Mouse (Mus musculus) Muller cell, postnatal 12 days (primary cell): ENCODE data around the gene Skiv2l.
"Not testable (repeated sequence)": the region's sequence is repeated elsewhere in the genome, so short reads cannot be mapped to it uniquely, and the experiment has no call there.

ENCODE experiments used
- DNase-seq: peaks from one replicate; pipeline ENCODE4 v3.0.0-alpha.2; 2015; ENCODE audit errors: inconsistent ontology term

Gene Skiv2l

GRCm38 (mm10) chr17:34811275-34811674, 38.7 kb downstream of the Skiv2l start:
- no peak for DNase-seq

DNA sequence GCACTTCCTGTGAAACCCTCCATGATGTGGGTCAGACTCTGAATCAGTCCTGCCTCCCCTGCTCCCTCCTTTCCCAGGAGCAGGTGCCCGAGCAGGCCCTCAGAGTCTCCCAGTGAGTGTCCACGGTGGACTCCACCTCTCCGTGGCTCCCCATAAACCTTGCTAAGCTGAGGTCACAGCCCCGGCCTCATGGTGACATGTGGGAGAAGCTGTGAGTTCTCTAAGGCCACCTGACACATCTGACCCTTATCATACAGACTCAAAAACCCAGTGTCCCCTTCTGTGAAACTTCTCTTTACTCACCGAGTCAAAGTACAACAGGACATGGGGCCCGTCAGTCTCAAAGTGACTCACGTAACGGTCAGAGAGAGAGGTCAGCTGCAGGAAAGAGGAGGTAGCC, 39.2 kb downstream of the Skiv2l start:
- not testable (repeated sequence) for DNase-seq

- DNase-seq: not testable (repeated sequence)
These were observed 39.6 kb downstream of the Skiv2l start for GRCm38 (mm10) chr17:34810411-34810810.

DNA sequence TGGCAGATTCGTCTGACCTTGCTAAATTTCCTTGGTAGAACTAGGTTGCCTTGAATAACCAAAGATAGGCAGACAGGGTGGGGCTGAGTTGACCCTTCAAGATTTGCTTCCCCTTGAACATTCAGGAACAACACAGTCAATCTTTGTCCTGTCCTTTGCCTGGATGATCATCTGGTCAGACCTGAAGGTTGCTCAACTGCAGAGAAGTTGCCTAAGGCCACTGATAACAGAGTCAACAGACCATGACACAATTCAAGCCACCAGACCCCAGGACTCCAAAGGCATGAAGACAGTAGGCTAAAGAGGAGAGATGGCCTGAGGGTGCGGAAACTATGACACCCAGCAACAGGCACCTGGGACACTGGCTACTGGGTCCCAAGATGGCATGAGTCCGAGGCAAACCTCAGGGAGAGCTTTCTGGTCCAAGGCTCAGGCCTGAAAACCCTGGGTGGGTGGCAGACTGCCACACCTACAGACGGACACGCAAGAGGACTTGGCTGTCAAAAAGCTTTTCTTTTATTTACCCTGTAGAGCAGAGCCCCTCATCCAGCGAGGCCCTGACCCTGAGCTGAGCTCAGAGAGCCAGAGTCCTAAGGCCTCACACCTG, 41.3 kb downstream of the Skiv2l start:
- no peak for DNase-seq

- no peak for DNase-seq
These were observed 42.8 kb downstream of the Skiv2l start for GRCm38 (mm10) chr17:34807176-34807575.

GRCm38 (mm10) chr17:34804871-34805562, 45.0 kb downstream of the Skiv2l start:
- DNase-seq: no peak

GRCm38 (mm10) chr17:34804301-34804700, 45.7 kb downstream of the Skiv2l start, which contains the start of gene Cyp21a1:
TSS of gene Cyp21a1 (minus strand) at chr17:34804561.
- DNase-seq: not testable (repeated sequence)

DNA sequence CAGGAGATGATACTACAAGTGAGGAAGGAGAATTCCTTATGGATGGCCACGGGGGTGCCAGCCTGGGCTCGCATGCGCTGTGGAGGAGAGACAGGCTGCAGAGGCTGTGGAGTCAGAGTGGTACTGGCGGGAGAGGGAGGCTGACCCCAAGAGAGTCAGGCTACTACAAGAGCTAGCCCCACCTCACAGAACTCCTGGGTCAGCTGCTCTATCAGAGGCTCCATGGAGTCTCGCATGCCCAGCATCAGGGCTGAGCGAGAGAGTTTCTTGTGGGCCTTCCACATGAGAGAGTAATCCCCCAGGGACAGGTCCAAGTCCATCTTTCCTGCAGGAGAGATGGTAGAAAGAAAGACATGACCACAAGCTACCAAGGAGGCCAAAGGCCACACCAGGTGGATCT, 46.6 kb downstream of the Skiv2l start:
- DNase-seq: not testable (repeated sequence)

GRCm38 (mm10) chr17:34802756-34803155, 47.3 kb downstream of the Skiv2l start:
- not testable (repeated sequence) for DNase-seq

GRCm38 (mm10) chr17:34800781-34801305, 49.2 kb downstream of the Skiv2l start:
- not testable (repeated sequence) for DNase-seq

GRCm38 (mm10) chr17:34799531-34799925, 50.5 kb downstream of the Skiv2l start:
- DNase-seq: no peak

GRCm38 (mm10) chr17:34798866-34799530, 51.0 kb downstream of the Skiv2l start:
- no peak for DNase-seq

GRCm38 (mm10) chr17:34798071-34798470, 51.9 kb downstream of the Skiv2l start:
- DNase-seq: not testable (repeated sequence)

DNA sequence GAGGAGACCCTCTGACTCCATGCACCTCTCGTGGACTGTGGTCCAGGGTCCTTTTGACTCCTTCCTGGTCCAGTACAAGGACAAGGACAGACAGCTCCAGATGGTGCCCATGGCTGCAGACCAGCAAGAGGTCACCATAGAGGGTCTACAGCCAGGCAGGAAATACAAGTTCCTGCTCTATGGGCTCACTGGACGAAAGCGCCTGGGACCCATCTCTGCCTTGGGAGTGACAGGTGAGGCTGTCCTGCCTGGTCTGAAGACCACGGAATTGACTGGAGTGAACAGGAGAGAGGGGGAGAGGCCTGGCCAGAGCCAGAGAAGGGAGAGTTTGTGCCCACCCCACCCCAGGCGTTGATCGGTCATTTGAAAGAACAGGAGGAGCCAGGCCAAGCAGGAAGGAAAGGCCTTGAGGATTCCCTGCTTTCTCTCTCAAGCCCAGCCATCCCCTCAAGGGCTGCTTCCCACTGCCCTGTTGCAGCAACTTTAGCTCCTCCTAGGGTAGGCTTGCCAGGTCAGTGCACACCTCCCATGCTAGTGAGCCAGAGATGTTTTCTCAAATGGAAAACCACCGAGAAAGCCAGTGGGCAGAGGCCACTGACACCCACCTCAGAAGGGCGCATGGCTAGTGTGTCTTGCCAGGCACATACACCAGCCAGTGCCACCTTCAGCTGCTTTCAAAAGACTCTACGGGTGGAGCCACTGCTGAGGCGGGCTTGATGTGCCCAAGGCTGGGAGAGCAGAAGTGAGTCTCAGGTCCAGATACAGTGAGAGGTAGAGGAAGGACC, 52.6 kb downstream of the Skiv2l start:
- DNase-seq: not testable (repeated sequence)

GRCm38 (mm10) chr17:34796311-34797140, 53.5 kb downstream of the Skiv2l start:
- DNase-seq: no peak

- peak; percentile 2 for DNase-seq
These were observed 54.4 kb downstream of the Skiv2l start for GRCm38 (mm10) chr17:34795633-34796032.

GRCm38 (mm10) chr17:34795016-34795415, 55.0 kb downstream of the Skiv2l start:
- DNase-seq: no peak
